16 mouse cellular contexts compared by ENCODE assay signal in genomic region chr1:64253996-64254395, GRCm38 (mm10).
"Had no signal": no experiment of that assay in that cellular context is flagged by ENCODE, and none has a peak within 500 bp of the region (broad histone marks: within the 10 kb centered on the region; RNA-seq: fewer than 3 reads in every experiment).

No protein-coding gene starts in this region.

- H3K36me3 ChIP-seq: limb, embryonic 12.5 days; liver, embryonic 13.5 days; lung, embryonic 15.5 days; neural tube, embryonic 15.5 days had no signal

- H3K4me2 ChIP-seq: limb, embryonic 12.5 days; liver, embryonic 13.5 days; lung, embryonic 15.5 days; neural tube, embryonic 15.5 days had no signal

- DNase-seq: kidney, adult 8-10 months; kidney, postnatal 25 days; layer of hippocampus, adult 9-11 months; liver; liver, embryonic 13.5 days; liver, postnatal 0 days; lung, postnatal 14 days; right cerebral cortex, postnatal 4 days; spleen, adult 18-20 months; thymus, adult 18-20 months; thymus, postnatal 14 days had no signal

- ATAC-seq: liver, postnatal 0 days had no signal

- H3K27me3 ChIP-seq: limb, embryonic 12.5 days; liver, embryonic 13.5 days; lung, embryonic 15.5 days; neural tube, embryonic 15.5 days had no signal

- H3K9ac ChIP-seq: limb, embryonic 12.5 days; liver, embryonic 13.5 days; liver, postnatal 0 days; lung, embryonic 15.5 days; neural tube, embryonic 15.5 days had no signal

- H3K4me1 ChIP-seq: limb, embryonic 12.5 days; liver, embryonic 13.5 days; lung, embryonic 15.5 days had no signal

- H3K4me3 ChIP-seq: limb, embryonic 12.5 days; liver, embryonic 13.5 days; lung, embryonic 15.5 days; myocyte; neural tube, embryonic 15.5 days had no signal

- H3K9me3 ChIP-seq: limb, embryonic 12.5 days; liver, embryonic 13.5 days; lung, embryonic 15.5 days; neural tube, embryonic 15.5 days had no signal

- H3K27ac ChIP-seq: limb, embryonic 12.5 days; liver, embryonic 13.5 days; lung, embryonic 15.5 days; macrophage; neural tube, embryonic 15.5 days had no signal
